Mouse (Mus musculus) layer of hippocampus, postnatal 14 days (tissue): ENCODE measurements at regions not wholly inside any gene's neighbourhood (a gene's known extent, or its start where the extent isn't known, plus 50 kb on each side); places are given as distances from the start of the nearest gene placed in this dataset.

Experiments used
- DNase-seq, 2 experiments: peaks; one replicate each; pipeline ENCODE4 v3.0.0; 2021 to 2022; ENCODE audit warnings: low spot score in 2 of 2, mixed read lengths in 1 of 2

- DNase-seq = no peak
These were observed 447.9 kb upstream of the Kdm8 start for GRCm38 (mm10) chr7:124996538-124996937.

GRCm38 (mm10) chr7:125000669-125001068 lies 443.8 kb upstream of the Kdm8 start:
- DNase-seq = no peak

- peak in 1 of 2 experiments; percentile 9 for DNase-seq
These were observed 438.8 kb upstream of the Kdm8 start for GRCm38 (mm10) chr7:125005638-125006037.

- DNase-seq = no peak
These were observed 425.2 kb upstream of the Kdm8 start for GRCm38 (mm10) chr7:125019259-125019658.

GRCm38 (mm10) chr7:125024944-125025343 lies 419.5 kb upstream of the Kdm8 start:
- no peak for DNase-seq

GRCm38 (mm10) chr7:125033778-125034177 lies 410.7 kb upstream of the Kdm8 start:
- DNase-seq = no peak

GRCm38 (mm10) chr7:125034196-125034595 lies 410.3 kb upstream of the Kdm8 start:
- no peak for DNase-seq

GRCm38 (mm10) chr7:125036098-125036991 lies 408.1 kb upstream of the Kdm8 start:
- DNase-seq = peak in 1 of 2 experiments; percentile 7

- DNase-seq = no peak
These were observed 405.6 kb upstream of the Kdm8 start for GRCm38 (mm10) chr7:125038840-125039239.

GRCm38 (mm10) chr7:125055951-125056625 lies 388.4 kb upstream of the Kdm8 start:
- DNase-seq = peak; percentile 10 to 66

- peak; percentile 35 to 83 for DNase-seq
These were observed 342.0 kb upstream of the Kdm8 start for GRCm38 (mm10) chr7:125102464-125102863.

GRCm38 (mm10) chr7:125104011-125104410 lies 340.5 kb upstream of the Kdm8 start:
- DNase-seq = peak in 1 of 2 experiments; percentile 31

- DNase-seq = peak in 1 of 2 experiments; percentile 42
These were observed 331.6 kb upstream of the Kdm8 start for GRCm38 (mm10) chr7:125112820-125113273.

- no peak for DNase-seq
These were observed 329.0 kb upstream of the Kdm8 start for GRCm38 (mm10) chr7:125115322-125115996.

GRCm38 (mm10) chr7:125117173-125117572 lies 327.3 kb upstream of the Kdm8 start:
- DNase-seq = no peak

- no peak for DNase-seq
These were observed 315.3 kb upstream of the Kdm8 start for GRCm38 (mm10) chr7:125129187-125129586.

- DNase-seq = no peak
These were observed 312.5 kb upstream of the Kdm8 start for GRCm38 (mm10) chr7:125131968-125132367.

GRCm38 (mm10) chr7:125138607-125139006 lies 305.9 kb upstream of the Kdm8 start:
- no peak for DNase-seq

- no peak for DNase-seq
These were observed 305.3 kb upstream of the Kdm8 start for GRCm38 (mm10) chr7:125139196-125139595.

- no peak for DNase-seq
These were observed 303.6 kb upstream of the Kdm8 start for GRCm38 (mm10) chr7:125140854-125141253.

GRCm38 (mm10) chr7:125141864-125142263 lies 302.6 kb upstream of the Kdm8 start:
- DNase-seq = no peak

- DNase-seq = no peak
These were observed 298.5 kb upstream of the Kdm8 start for GRCm38 (mm10) chr7:125146025-125146424.
